Mouse (Mus musculus): ENCODE results near the gene Olfr728. TPM values are rescaled to one million over a fixed set of nuclear protein-coding genes. Genes with fewer than 3 reads are reported as not detected.

Olfr728 gene
- polyA plus RNA-seq (2015; fragmentation: Nextera tagmentation; extraction: Ambion mirVana) = not detected in 2 replicates

GRCm38 (mm10) chr14:50142580-50142979, at the start of gene Olfr728:
Gene Olfr728 (minus strand): TSS chr14:50142680.

GRCm38 (mm10) chr14:50188098-50188497, 45.6 kb upstream of the Olfr728 start, which contains the start of gene Olfr730:
Gene Olfr730 (minus strand): TSS chr14:50188198.

GRCm38 (mm10) chr14:50152810-50153209, 10.3 kb upstream of the Olfr728 start, which contains the start of gene Olfr729:
Gene Olfr729 (minus strand): TSS chr14:50152910.

GRCm38 (mm10) chr14:50122886-50123285, 19.6 kb downstream of the Olfr728 start, which contains the start of gene Olfr727:
Gene Olfr727 (plus strand): TSS chr14:50123186.

GRCm38 (mm10) chr14:50090853-50091252, 51.6 kb downstream of the Olfr728 start, which contains the start of gene Olfr726:
Gene Olfr726 (minus strand): TSS chr14:50090953.

Other genes with a start within 250 kb of the Olfr728 start
- not detected in 2 replicates for gene Olfr722, start 240.7 kb downstream of the Olfr728 start, polyA plus RNA-seq (2015; fragmentation: Nextera tagmentation; extraction: Ambion mirVana)
- not detected in 2 replicates for gene Olfr723, start 210.9 kb downstream of the Olfr728 start, polyA plus RNA-seq (2015; fragmentation: Nextera tagmentation; extraction: Ambion mirVana)
- not detected in 2 replicates for gene Olfr724, start 179.4 kb downstream of the Olfr728 start, polyA plus RNA-seq (2015; fragmentation: Nextera tagmentation; extraction: Ambion mirVana)
- not detected in 2 replicates for gene Olfr725, start 102.3 kb downstream of the Olfr728 start, polyA plus RNA-seq (2015; fragmentation: Nextera tagmentation; extraction: Ambion mirVana)
- gene Olfr726, start 51.7 kb downstream of the Olfr728 start, polyA plus RNA-seq (2015; fragmentation: Nextera tagmentation; extraction: Ambion mirVana) = not detected in 2 replicates
- gene Olfr727, start 19.5 kb downstream of the Olfr728 start, polyA plus RNA-seq (2015; fragmentation: Nextera tagmentation; extraction: Ambion mirVana) = not detected in 2 replicates
- gene Olfr729, start 10.2 kb upstream of the Olfr728 start, polyA plus RNA-seq (2015; fragmentation: Nextera tagmentation; extraction: Ambion mirVana) = not detected in 2 replicates
- not detected in 2 replicates for gene Olfr730, start 45.5 kb upstream of the Olfr728 start, polyA plus RNA-seq (2015; fragmentation: Nextera tagmentation; extraction: Ambion mirVana)
- gene Olfr731, start 99.2 kb upstream of the Olfr728 start, polyA plus RNA-seq (2015; fragmentation: Nextera tagmentation; extraction: Ambion mirVana) = not detected in 2 replicates
- not detected in 2 replicates for gene Olfr732, start 141.5 kb upstream of the Olfr728 start, polyA plus RNA-seq (2015; fragmentation: Nextera tagmentation; extraction: Ambion mirVana)
- not detected in 2 replicates for gene Olfr733, start 158.8 kb upstream of the Olfr728 start, polyA plus RNA-seq (2015; fragmentation: Nextera tagmentation; extraction: Ambion mirVana)
- gene Olfr734, start 184.1 kb upstream of the Olfr728 start, polyA plus RNA-seq (2015; fragmentation: Nextera tagmentation; extraction: Ambion mirVana) = not detected in 2 replicates
- gene Olfr735, start 206.2 kb upstream of the Olfr728 start, polyA plus RNA-seq (2015; fragmentation: Nextera tagmentation; extraction: Ambion mirVana) = not detected in 2 replicates
- gene Tlr11, start 215.2 kb upstream of the Olfr728 start, polyA plus RNA-seq (2015; fragmentation: Nextera tagmentation; extraction: Ambion mirVana) = not detected in 2 replicates
- gene Olfr736, start 238.5 kb upstream of the Olfr728 start, polyA plus RNA-seq (2015; fragmentation: Nextera tagmentation; extraction: Ambion mirVana) = not detected in 2 replicates

All from neural tube, postnatal 0 days (tissue).